Comparison of ENCODE assay signal across 8 mouse cellular contexts in the genomic region with DNA sequence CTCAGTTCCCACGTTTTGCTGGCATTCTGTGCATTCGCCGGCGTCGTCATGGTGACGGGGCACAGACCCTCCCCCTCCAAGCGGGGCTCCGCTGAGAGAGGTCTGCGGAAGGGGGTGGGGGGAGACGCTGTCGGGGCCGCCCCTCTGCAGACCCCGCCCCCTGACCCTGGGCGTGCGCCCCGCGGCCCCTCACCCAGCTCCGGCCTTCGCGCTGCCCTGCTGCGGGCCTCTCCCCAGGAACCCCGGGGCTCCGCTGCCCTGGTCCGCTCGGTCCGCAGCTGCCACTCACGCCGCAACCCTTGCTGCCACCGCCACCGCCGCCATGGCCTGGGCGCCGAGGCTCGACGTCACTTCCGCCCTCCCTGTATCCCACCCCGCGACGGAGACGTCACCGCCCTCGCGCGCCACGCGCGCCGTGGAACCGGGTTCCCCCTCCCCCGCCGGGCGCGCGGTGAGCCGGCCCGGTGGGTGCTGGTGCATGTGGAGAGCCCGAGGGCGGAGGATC. TPM values are rescaled to one million over a fixed set of nuclear protein-coding genes. Genes with fewer than 3 reads are reported as not detected.
DNase-seq lines count a peak whose midpoint lies in the region; ATAC-seq and TF ChIP-seq lines count a peak whose summit lies in the region.

A gene (minus strand): TSS at position 364 of the 505 bp plus-strand sequence.

- H3K9ac ChIP-seq in hindbrain, embryonic 14.5 days, result peak within 1 kb of the TSS; percentile 97

- H3K36me3 ChIP-seq in hindbrain, embryonic 14.5 days (replicated peaks; ENCODE audit: control insufficient read depth, insufficient read depth), result peaks cover 39% of the 10 kb centered on the region
- peaks cover 30% of the 10 kb centered on the region for H3K36me3 ChIP-seq in macrophage (ENCODE audit: inconsistent target)

- under 1% methylated on average over 48 of the region's 58 CpGs for WGBS in hindbrain, embryonic 14.5 days
- WGBS in macrophage (ENCODE audit: missing documents), result under 1% methylated on average over 52 of the region's 58 CpGs

- in situ Hi-C loops in Patski (cut with MboI; ENCODE audit: low pct_unique_long_range_greater_than_20kb), result no loop called here

- ATAC-seq in Patski, result peak; percentile 18
- ATAC-seq in hindbrain, embryonic 14.5 days (ENCODE audit: low FRiP score), result peak; percentile 81

- peak within 1 kb of the TSS; percentile 92 for H3K4me3 ChIP-seq in hindbrain, embryonic 14.5 days (replicated peaks; ENCODE audit: low read length)
- peak within 1 kb of the TSS; percentile 51 for H3K4me3 ChIP-seq in macrophage (ENCODE audit: inconsistent target)

- H3K79me2 ChIP-seq in macrophage (ENCODE audit: inconsistent target), result peaks cover 9% of the 10 kb centered on the region

- peak within 1 kb of the TSS; percentile 83 for H3K4me2 ChIP-seq in hindbrain, embryonic 14.5 days (replicated peaks)

- H3K27ac ChIP-seq in hindbrain, embryonic 14.5 days, result peak within 1 kb of the TSS; percentile 99
- no peak within 1 kb of the TSS for H3K27ac ChIP-seq in macrophage

- POLR2A ChIA-PET in Patski (lab: Charles Lee), result interaction anchor here (1.3 kb wide), 1 partner anchor 12 kb away, joined by 3 read pairs; no protein-coding TSS in a partner anchor

- H3K4me1 ChIP-seq in hindbrain, embryonic 14.5 days (replicated peaks; ENCODE audit: control insufficient read depth, insufficient read depth, low read length), result peaks cover 45% of the 10 kb centered on the region

- 0 out of 2 replicates have a peak, but pooled peaks cover 3% of the 10 kb centered on the region for H3K9me3 ChIP-seq in hindbrain, embryonic 14.5 days (ENCODE audit: control insufficient read depth, low read length)

- TF ChIP-seq CTCF in Patski (IDR thresholded peaks at IDR 0.05), result no peak

- CTCF ChIA-PET in Patski (lab: Charles Lee), result no interaction called here

- H3K27me3 ChIP-seq in Patski, result no peaks in the 10 kb centered on the region
- H3K27me3 ChIP-seq in hindbrain, embryonic 14.5 days (ENCODE audit: control insufficient read depth, insufficient read depth, low read length), result no peaks in the 10 kb centered on the region

- DNase-seq in Patski (ENCODE audit: low read depth, low spot score), result no peak
- DNase-seq in cerebellum, postnatal 25 days, result peak; percentile 91 to 94
- DNase-seq in frontal cortex, postnatal 36 days (ENCODE audit: low spot score in 2 of 2), result peak; percentile 89 to 93
- DNase-seq in hindbrain, embryonic 14.5 days (ENCODE audit: low spot score), result peak; percentile 86
- DNase-seq in left cerebral cortex, adult 18-20 months (ENCODE audit: low spot score in 2 of 2), result peak; percentile 90 to 92
- peak; percentile 93 to 94 for DNase-seq in right cerebral cortex, postnatal 10 days (ENCODE audit: low spot score in 2 of 2)
- peak; percentile 86 for DNase-seq in urinary bladder, postnatal 36 days (ENCODE audit: low spot score in 2 of 2)

RNA-seq across cellular contexts. Expression of the gene that starts here (rescaled TPM):
- polyA plus RNA-seq in Patski (2021) (31.1 TPM), macrophage (2018) (12.0 to 17.2 TPM (median 17.1 TPM) in 3 replicates)
- polyA plus RNA-seq in hindbrain, embryonic 14.5 days (2014; fragmentation: Nextera tagmentation; extraction: Ambion mirVana), result 6.3 and 7.8 TPM in 2 replicates
- 10 to 100 TPM; 31.6 to 34.6 TPM for total RNA-seq in left cerebral cortex, adult 18-20 months (2021)
- 10 to 100 TPM in 25 of 26 experiments, 1 to 10 TPM in 1; 9.7 to 64.1 (median 30.8) TPM for total RNA-seq in macrophage (2018; cell fraction: chromatin; rRNA removed)
- total RNA-seq in macrophage (2018; cell fraction: cytosol; rRNA removed), result 10 to 100 TPM in 24 of 26 experiments, 1 to 10 TPM in 2; 7.9 to 17.6 (median 13.5) TPM
- 10 to 100 TPM in 25 of 26 experiments, 1 to 10 TPM in 1; 8.8 to 35.2 (median 21.2) TPM for total RNA-seq in macrophage (2018; cell fraction: nucleus; rRNA removed)
